Mouse (Mus musculus) limb, embryonic 11.5 days (tissue): ENCODE measurements around the gene Wnk4. TPM values are rescaled to one million over a fixed set of nuclear protein-coding genes. Genes with fewer than 3 reads are reported as not detected.
A peak's percentile ranks its signal among the peaks of the same experiment; 100 is the strongest.

Experiments
- ATAC-seq: fragments of 200-750 bp; cut with Nextera tagmentation; 2 replicates; pipeline ENCODE4 v1.8.0; 2017; ENCODE audit warnings: low read depth; ENCODE audit not compliant: insufficient number of reproducible peaks, low FRiP score, low TSS enrichment
- DNase-seq: peaks from one replicate; pipeline ENCODE4 v3.0.0-alpha.2; 2015; ENCODE audit warnings: low spot score
- H3K27ac ChIP-seq: fragments of 300-500 bp; sonication (generic); replicated peaks from 2 replicates; pipeline ENCODE4 v1.5.1; 2014; ENCODE audit warnings: low read depth, mild to moderate bottlenecking, low read length
- H3K27me3 ChIP-seq: fragments of 300-500 bp; sonication (generic); 2 replicates; pipeline ENCODE4 v1.6.1; 2014; ENCODE audit warnings: mild to moderate bottlenecking, low read length, mixed read lengths; ENCODE audit not compliant: control insufficient read depth, insufficient read depth
- H3K36me3 ChIP-seq: fragments of 300-500 bp; sonication (generic); 2 replicates; pipeline ENCODE4 v1.6.1; 2014; ENCODE audit warnings: mild to moderate bottlenecking, low read length, moderate library complexity, mixed read lengths; ENCODE audit not compliant: control insufficient read depth, insufficient read depth
- H3K4me1 ChIP-seq: fragments of 300-500 bp; sonication (generic); 2 replicates; pipeline ENCODE4 v1.6.1; 2014; ENCODE audit warnings: low read length, mixed read lengths; ENCODE audit not compliant: control insufficient read depth, insufficient read depth
- H3K4me2 ChIP-seq: fragments of 300-500 bp; sonication (generic); 2 replicates; pipeline ENCODE4 v1.6.1; 2014; ENCODE audit warnings: low read depth, mild to moderate bottlenecking, moderate library complexity; ENCODE audit not compliant: severe bottlenecking
- H3K4me3 ChIP-seq: fragments of 300-500 bp; sonication (generic); 2 replicates; pipeline ENCODE4 v1.5.1; 2014; ENCODE audit warnings: low read depth, low read length
- H3K9ac ChIP-seq: fragments of 300-500 bp; sonication (generic); 2 replicates; pipeline ENCODE4 v1.6.1; 2014; ENCODE audit warnings: mild to moderate bottlenecking, low read length
- H3K9me3 ChIP-seq: fragments of 300-500 bp; sonication (generic); 2 replicates; pipeline ENCODE4 v1.6.1; 2016; ENCODE audit warnings: low read length; ENCODE audit not compliant: control insufficient read depth
- WGBS: fragments of 180-500 bp; shearing (Covaris S2); extraction: QIAGEN DNeasy Blood & Tissue Kit; methylation state at CpG from one replicate; pipeline ENCODE4 v1.1.7; 2014; 5-methylcytosine and 5-hydroxymethylcytosine counted together
- polyA plus RNA-seq: library from polyadenylated mRNA; unstranded; fragments of >200 nt; fragmentation: Nextera tagmentation; extraction: Ambion mirVana; gene quantifications from 2 replicates; pipeline ENCODE4 v1.2.1, GENCODE M21; 2014

The Wnk4 gene
- polyA plus RNA-seq, 1 experiment from 2014 or later = 7.0 TPM

DNA sequence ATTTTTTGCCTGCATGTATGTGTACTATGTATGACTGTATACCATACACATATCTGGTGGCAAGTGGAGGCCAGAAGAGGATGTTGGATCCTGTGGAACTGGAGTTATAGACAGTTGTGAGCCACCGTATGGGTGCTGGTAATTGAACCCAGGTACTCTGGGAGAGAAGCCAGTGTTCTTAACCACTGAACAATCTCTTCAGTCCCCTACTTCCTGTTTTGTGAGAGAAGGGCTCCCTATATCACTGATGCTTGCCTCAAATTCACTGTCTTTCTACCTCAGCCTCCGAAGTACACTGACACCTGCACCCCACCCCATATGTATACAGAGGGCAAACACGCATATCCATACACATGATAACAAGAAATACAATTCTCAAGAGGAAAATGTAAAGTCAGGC, 50.7 kb downstream of the Wnk4 start:
- no peak overlapping the region for H3K4me3 ChIP-seq
- no peaks in the 10 kb centered on the region for H3K27me3 ChIP-seq
- no peak overlapping the region for H3K4me2 ChIP-seq
- ATAC-seq (no peak), DNase-seq (no peak)
- no peak overlapping the region for H3K27ac ChIP-seq
- no peaks in the 10 kb centered on the region for H3K36me3 ChIP-seq
- H3K9ac ChIP-seq = no peak overlapping the region
- H3K4me1 ChIP-seq = no peaks in the 10 kb centered on the region
- no peaks in the 10 kb centered on the region for H3K9me3 ChIP-seq
- 92% methylated on average over 3 of the region's 3 CpGs for WGBS

DNA sequence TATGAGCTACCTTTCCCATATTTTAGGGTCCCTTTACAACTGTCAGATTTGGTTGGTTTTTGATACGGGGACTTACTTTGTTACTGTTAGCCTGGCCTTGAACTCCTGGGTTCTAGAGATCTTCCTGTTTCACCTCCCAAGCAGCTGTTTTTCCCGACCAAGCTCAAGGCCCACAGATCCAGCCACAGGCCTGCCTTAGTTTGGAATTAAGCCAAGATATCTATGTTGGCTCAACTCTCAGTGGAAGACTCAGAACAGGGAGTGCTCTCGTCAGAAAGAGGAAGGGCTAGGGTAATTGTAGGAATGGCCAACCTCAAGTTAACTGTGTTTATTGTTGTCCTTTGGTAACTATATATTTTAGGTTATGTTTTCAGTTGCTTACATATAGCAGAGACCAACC, 51.8 kb downstream of the Wnk4 start:
- Histone ChIP-seq H3K9me3 (no peaks in the 10 kb centered on the region), H3K4me2 (no peak overlapping the region), H3K9ac (no peak overlapping the region), H3K27ac (no peak overlapping the region), H3K27me3 (no peaks in the 10 kb centered on the region), H3K4me3 (no peak overlapping the region), H3K4me1 (peaks cover 4% of the 10 kb centered on the region), H3K36me3 (no peaks in the 10 kb centered on the region)
- no peak for DNase-seq
- WGBS = 86% methylated on average over 3 of the region's 3 CpGs
- ATAC-seq = no peak

DNA sequence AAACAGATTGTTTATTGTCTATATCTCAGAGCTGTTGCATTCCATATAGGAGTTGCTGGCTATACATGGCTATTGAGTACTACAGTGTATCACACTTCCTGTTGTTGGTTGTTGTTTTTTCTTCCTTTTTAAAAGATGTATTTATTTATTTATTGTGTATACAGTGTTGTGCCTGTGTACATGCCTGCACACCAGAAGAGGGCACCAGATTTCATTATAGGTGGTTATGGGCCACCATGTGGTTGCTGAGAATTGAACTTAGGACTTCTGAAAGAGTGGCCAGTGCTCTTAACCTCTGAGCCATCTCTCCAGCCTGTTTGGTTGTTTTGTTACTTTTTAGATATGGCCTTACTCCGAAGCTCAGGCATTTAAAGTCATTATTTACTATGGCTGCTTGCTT, 54.2 kb downstream of the Wnk4 start:
- 97% methylated on average over 1 of the region's 1 CpGs for whole genome bisulfite sequencing
- peaks cover 4% of the 10 kb centered on the region for H3K36me3 ChIP-seq
- ATAC-seq (no peak), DNase-seq (no peak)
- H3K9ac ChIP-seq = no peak overlapping the region
- H3K9me3 ChIP-seq = no peaks in the 10 kb centered on the region
- no peak overlapping the region for H3K27ac ChIP-seq
- H3K4me2 ChIP-seq = no peak overlapping the region
- H3K27me3 ChIP-seq = no peaks in the 10 kb centered on the region
- peaks cover 9% of the 10 kb centered on the region for H3K4me1 ChIP-seq
- no peak overlapping the region for H3K4me3 ChIP-seq

DNA sequence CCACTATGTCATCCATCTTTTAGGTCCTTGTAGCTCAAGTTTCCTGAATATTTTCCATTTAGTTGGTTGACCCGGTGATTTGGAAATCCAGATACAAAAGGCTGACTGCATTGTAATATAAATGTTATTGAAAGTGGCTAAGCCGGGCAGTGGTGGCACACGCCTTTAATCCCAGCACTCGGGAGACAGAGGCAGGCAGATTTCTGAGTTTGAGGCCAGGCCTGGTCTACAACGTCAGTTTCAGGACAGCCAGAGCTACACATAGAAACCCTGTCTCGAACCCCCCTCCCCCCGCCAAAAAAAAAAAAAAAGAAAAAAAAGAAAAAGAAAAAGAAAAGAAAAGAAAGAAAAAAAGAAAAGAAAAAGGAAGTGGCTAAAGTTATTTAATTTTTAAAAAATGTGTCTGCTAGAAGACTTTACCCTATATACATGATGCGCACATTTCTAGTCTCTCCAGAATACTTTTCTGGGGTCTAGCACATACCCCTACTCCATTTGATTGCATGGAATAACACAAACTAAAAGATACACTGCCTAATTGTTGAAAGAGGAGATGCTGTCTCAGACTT, 54.8 kb downstream of the Wnk4 start:
- Histone ChIP-seq H3K9ac (peak overlapping the region; percentile 89; the same call in 1 of the 2 replicates), H3K4me2 (peak overlapping the region; percentile 87), H3K9me3 (no peaks in the 10 kb centered on the region), H3K4me1 (peaks cover 9% of the 10 kb centered on the region), H3K4me3 (peak overlapping the region; percentile 97), H3K27me3 (no peaks in the 10 kb centered on the region), H3K27ac (no peak overlapping the region), H3K36me3 (peaks cover 5% of the 10 kb centered on the region)
- DNase-seq (no peak), ATAC-seq (no peak)
- 87% methylated on average over 8 of the region's 8 CpGs for WGBS

DNA sequence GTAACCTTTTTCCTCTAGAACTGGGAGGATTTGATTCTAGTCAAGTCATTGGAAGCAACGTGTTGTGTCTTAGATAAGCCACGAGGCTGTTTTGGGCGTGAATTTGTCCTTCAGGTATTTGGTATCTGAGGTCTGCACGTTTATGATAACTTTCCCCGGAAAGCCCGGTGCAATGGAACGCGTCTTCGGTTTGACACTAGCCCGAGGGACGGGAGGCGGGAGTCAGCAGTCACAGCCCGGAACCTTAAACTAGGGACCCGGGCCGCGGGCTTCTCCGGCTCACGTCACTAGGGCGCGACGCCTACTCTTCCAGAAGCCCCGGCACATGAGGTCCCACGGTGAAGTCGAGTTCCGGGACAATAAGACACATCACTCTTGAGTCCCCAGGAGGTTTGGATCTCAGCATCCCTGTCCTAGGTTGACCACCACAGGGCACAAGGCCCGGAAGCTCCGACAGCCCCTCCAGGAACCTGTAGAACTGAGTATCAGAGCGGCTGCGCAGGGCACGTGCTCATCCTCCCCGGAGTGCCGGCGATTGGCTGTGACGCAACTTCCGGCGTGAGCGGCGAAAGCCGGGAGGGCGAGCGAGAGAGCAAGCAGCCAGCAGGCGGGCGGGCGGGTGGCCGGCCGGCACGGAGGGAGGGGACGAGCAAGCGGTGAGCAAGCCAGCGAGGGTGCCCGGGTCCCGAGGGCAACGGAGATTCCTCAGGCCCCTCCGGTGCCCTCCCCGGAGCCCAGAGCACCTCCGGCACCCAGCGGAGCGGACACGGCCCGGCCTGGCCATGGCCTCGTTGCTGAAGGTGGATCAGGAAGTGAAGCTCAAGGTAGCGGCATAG, 55.5 kb downstream of the Wnk4 start, which contains the start of gene Psme3:
Psme3 (plus strand) TSS at position 549 of the 836 bp plus-strand sequence.
- under 1% methylated on average over 62 of the region's 62 CpGs for WGBS
- no peaks in the 10 kb centered on the region for H3K9me3 ChIP-seq
- peaks cover 9% of the 10 kb centered on the region for H3K36me3 ChIP-seq
- peak within 1 kb of the TSS; percentile 42; the same call in 1 of the 2 replicates for H3K27ac ChIP-seq
- peak within 1 kb of the TSS; percentile 87 for H3K4me2 ChIP-seq
- H3K4me3 ChIP-seq = peak within 1 kb of the TSS; percentile 97
- H3K4me1 ChIP-seq = peaks cover 9% of the 10 kb centered on the region
- peak; percentile 88 for ATAC-seq
- peak within 1 kb of the TSS; percentile 89 for H3K9ac ChIP-seq
- no peaks in the 10 kb centered on the region for H3K27me3 ChIP-seq
- DNase-seq = peak; percentile 95

DNA sequence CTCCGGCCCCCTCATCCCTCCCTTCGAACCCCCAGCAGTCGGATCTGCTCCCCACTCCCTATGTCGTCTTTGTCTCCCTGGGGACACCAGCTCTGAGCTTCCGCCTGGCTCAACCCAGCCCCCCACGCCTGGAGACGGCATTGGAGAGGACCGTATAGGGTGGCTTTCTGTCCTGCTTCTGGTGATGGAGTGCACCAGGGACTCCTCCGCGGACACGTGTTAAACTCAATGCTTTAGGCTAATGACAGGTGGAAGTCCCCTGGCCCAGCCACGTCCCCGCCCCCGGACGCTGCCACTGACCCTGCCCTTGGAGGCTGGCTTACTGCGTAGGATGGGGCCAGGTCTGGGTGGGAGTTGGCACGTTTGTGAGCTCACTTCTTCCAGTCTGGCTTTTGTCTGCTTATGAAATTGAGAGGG, 56.1 kb downstream of the Wnk4 start:
- no peaks in the 10 kb centered on the region for H3K27me3 ChIP-seq
- peak overlapping the region; percentile 89 for H3K9ac ChIP-seq
- WGBS = under 1% methylated on average over 17 of the region's 17 CpGs
- DNase-seq (peak; percentile 36), ATAC-seq (peak; percentile 58; the same call in 1 of the 2 replicates)
- peak overlapping the region; percentile 42; the same call in 1 of the 2 replicates for H3K27ac ChIP-seq
- peaks cover 9% of the 10 kb centered on the region for H3K4me1 ChIP-seq
- peak overlapping the region; percentile 87 for H3K4me2 ChIP-seq
- H3K4me3 ChIP-seq = peak overlapping the region; percentile 97
- peaks cover 15% of the 10 kb centered on the region for H3K36me3 ChIP-seq
- no peaks in the 10 kb centered on the region for H3K9me3 ChIP-seq

DNA sequence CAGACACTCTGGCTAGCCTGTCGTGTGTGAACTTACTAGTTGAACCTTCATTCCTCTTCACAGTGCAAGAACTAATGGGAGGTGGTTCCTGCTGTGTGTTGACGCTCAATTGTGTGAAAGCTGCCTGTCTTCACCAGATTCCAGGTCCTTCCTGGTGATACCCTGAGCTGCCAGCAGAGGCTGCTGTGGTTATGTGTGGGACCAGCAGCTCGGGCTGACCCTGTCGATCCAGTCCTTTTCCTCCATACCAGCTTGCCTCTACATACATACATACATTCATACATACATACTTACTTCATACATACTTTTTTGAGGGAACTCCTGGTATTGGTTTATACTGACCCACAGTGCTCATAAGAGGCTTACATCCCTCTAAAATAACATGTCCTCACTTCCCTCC, 63.2 kb downstream of the Wnk4 start:
- Histone ChIP-seq H3K9me3 (no peaks in the 10 kb centered on the region), H3K4me2 (no peak overlapping the region), H3K4me1 (no peaks in the 10 kb centered on the region), H3K36me3 (peaks cover 32% of the 10 kb centered on the region), H3K9ac (no peak overlapping the region), H3K27ac (no peak overlapping the region), H3K27me3 (no peaks in the 10 kb centered on the region), H3K4me3 (no peak overlapping the region)
- peak; percentile 81 for DNase-seq
- 20% methylated on average over 4 of the region's 4 CpGs for WGBS
- ATAC-seq = no peak

DNA sequence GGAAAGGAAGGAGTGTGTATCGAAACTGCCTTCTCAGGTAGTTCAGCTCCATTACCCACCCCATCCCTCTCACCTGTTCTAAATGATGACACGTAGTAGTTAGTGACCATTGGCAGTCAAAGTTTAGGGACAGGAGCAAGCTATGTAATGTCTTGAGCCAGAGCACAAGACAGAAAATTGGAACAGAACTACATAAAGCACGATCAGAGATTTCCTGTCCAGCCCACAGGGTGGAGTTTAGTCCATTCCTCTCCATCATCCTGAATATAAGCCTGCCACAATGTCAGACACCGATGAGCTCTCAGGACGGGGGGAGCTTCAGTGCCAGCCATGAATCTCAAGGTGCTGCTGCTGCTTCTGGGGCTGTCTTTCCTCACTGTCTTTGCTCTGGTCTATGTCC, 64.4 kb downstream of the Wnk4 start, which contains the start of gene Aoc2:
Aoc2 (plus strand) TSS at position 301 of the 400 bp plus-strand sequence.
- Histone ChIP-seq H3K36me3 (peaks cover 28% of the 10 kb centered on the region), H3K4me1 (no peaks in the 10 kb centered on the region), H3K27me3 (no peaks in the 10 kb centered on the region), H3K9me3 (no peaks in the 10 kb centered on the region), H3K27ac (no peak within 1 kb of the TSS), H3K4me3 (no peak within 1 kb of the TSS), H3K4me2 (no peak within 1 kb of the TSS), H3K9ac (no peak within 1 kb of the TSS)
- DNase-seq (no peak), ATAC-seq (no peak)
- WGBS = 92% methylated on average over 5 of the region's 5 CpGs
